Comparison of ENCODE assay signal across 27 mouse cellular contexts in genomic region chr4:31354953-31355352, GRCm38 (mm10).
"Had no signal": no experiment of that assay in that cellular context is flagged by ENCODE, and none has a peak within 500 bp of the region (broad histone marks: within the 10 kb centered on the region; RNA-seq: fewer than 3 reads in every experiment).

No protein-coding gene starts in this region.

- H3K27me3 ChIP-seq: embryonic facial prominence, embryonic 12.5 days; embryonic facial prominence, embryonic 13.5 days; embryonic facial prominence, embryonic 15.5 days; forebrain, embryonic 12.5 days; forebrain, embryonic 13.5 days; forebrain, embryonic 15.5 days had no signal

- H3K9me3 ChIP-seq: embryonic facial prominence, embryonic 10.5 days; embryonic facial prominence, embryonic 12.5 days; embryonic facial prominence, embryonic 13.5 days; embryonic facial prominence, embryonic 15.5 days; forebrain, embryonic 10.5 days; forebrain, embryonic 12.5 days; forebrain, embryonic 13.5 days; forebrain, embryonic 15.5 days had no signal

- H3K36me3 ChIP-seq: embryonic facial prominence, embryonic 10.5 days; embryonic facial prominence, embryonic 12.5 days; embryonic facial prominence, embryonic 13.5 days; embryonic facial prominence, embryonic 15.5 days; forebrain, embryonic 10.5 days; forebrain, embryonic 12.5 days; forebrain, embryonic 15.5 days had no signal

- H3K27ac ChIP-seq: embryonic facial prominence, embryonic 10.5 days; embryonic facial prominence, embryonic 12.5 days; embryonic facial prominence, embryonic 13.5 days; embryonic facial prominence, embryonic 15.5 days; forebrain, embryonic 10.5 days; forebrain, embryonic 12.5 days; forebrain, embryonic 13.5 days; forebrain, embryonic 15.5 days; gastrocnemius, adult 2 months had no signal

- H3K4me2 ChIP-seq: embryonic facial prominence, embryonic 12.5 days; embryonic facial prominence, embryonic 13.5 days; embryonic facial prominence, embryonic 15.5 days; forebrain, embryonic 12.5 days; forebrain, embryonic 13.5 days; forebrain, embryonic 15.5 days had no signal

- H3K4me3 ChIP-seq: embryonic facial prominence, embryonic 10.5 days; embryonic facial prominence, embryonic 12.5 days; embryonic facial prominence, embryonic 13.5 days; embryonic facial prominence, embryonic 15.5 days; erythroblast, embryonic 14.5 days; forebrain, embryonic 10.5 days; forebrain, embryonic 12.5 days; forebrain, embryonic 13.5 days; forebrain, embryonic 15.5 days; gastrocnemius, adult 2 months had no signal

- ATAC-seq: forebrain, embryonic 13.5 days; forebrain, embryonic 14.5 days; forebrain, embryonic 15.5 days; forebrain, embryonic 16.5 days; forebrain, postnatal 0 days had no signal

- H3K9ac ChIP-seq: embryonic facial prominence, embryonic 12.5 days; embryonic facial prominence, embryonic 13.5 days; embryonic facial prominence, embryonic 15.5 days; forebrain, embryonic 12.5 days; forebrain, embryonic 13.5 days; forebrain, embryonic 15.5 days; forebrain, postnatal 0 days had no signal

- H3K4me1 ChIP-seq: embryonic facial prominence, embryonic 10.5 days; embryonic facial prominence, embryonic 12.5 days; embryonic facial prominence, embryonic 13.5 days; embryonic facial prominence, embryonic 15.5 days; forebrain, embryonic 10.5 days; forebrain, embryonic 12.5 days; forebrain, embryonic 13.5 days; forebrain, embryonic 15.5 days had no signal

- DNase-seq: cerebellum, adult 18-20 months; cerebellum, adult 2 months; cerebellum, adult 8-10 months; cerebellum, adult 9-10 months; cerebellum, adult 9-11 months; cerebellum, postnatal 10 days; cerebellum, postnatal 14 days; cerebellum, postnatal 25 days; cerebellum, postnatal 36 days; embryo, embryonic 11 days; forebrain, postnatal 0 days; gastrocnemius, adult 2 months; gastrocnemius, postnatal 10 days; gastrocnemius, postnatal 14 days; gastrocnemius, postnatal 25 days; gastrocnemius, postnatal 36 days had no signal
